Mouse (Mus musculus): ENCODE data around the gene Acbd4. TPM values are rescaled to one million over a fixed set of nuclear protein-coding genes. Genes with fewer than 3 reads are reported as not detected.

Acbd4 gene
- 10 to 100 TPM; 25.6 to 46.5 (median 41.0) TPM for total RNA-seq (2022)

GRCm38 (mm10) chr11:103101481-103101865, at the start of gene Acbd4, which contains the start of gene Plcd3:
Gene Acbd4, plus strand, starts transcription at chr11:103101682.
Gene Plcd3, minus strand, starts transcription at chr11:103101658.
- DNase-seq (ENCODE audit: low spot score in 2 of 2) = peak; percentile 79 to 83

DNA sequence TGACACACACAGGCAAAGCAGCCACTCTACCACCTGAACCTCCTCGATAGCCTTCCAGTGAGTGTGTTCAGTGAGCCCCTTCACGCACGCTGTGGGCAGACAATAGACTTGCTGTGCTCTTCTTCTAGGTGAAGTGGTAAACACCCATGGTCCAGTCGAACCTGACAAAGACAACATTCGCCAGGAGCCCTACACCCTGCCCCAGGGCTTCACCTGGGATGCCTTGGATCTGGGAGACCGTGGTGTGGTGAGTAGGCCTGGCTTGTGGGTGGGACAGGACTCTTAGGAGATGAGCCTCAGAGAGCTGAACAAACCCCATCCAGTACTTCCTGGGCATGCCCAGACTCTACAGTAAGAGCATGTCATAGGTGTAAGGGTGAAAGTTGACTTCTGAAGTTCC, 49.4 kb upstream of the Acbd4 start:
- DNase-seq (ENCODE audit: low spot score in 2 of 2) = no peak

GRCm38 (mm10) chr11:103053191-103054076, 48.0 kb upstream of the Acbd4 start:
- DNase-seq (ENCODE audit: low spot score in 2 of 2) = no peak

DNA sequence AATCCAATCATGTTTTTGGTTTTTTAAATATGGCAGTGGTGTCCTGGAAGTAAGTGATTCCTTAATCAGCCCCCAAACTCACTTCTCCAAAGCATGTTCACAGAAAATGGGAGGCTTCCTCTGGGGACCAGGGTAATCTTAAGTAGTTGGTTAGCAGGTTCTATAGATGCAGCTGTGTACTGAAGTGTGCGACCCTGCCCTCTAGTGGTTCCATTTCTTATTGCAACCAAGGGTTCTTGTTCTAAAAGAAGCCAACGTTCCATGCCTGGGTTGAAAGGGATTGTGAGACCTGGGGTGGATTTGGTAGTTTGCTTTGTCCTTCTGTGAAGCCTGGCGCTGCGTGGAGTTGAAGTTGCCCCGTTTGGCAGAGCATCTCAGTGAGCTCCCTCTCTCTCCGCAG, 46.7 kb upstream of the Acbd4 start:
- peak; percentile 60 to 67 for DNase-seq (ENCODE audit: low spot score in 2 of 2)

DNA sequence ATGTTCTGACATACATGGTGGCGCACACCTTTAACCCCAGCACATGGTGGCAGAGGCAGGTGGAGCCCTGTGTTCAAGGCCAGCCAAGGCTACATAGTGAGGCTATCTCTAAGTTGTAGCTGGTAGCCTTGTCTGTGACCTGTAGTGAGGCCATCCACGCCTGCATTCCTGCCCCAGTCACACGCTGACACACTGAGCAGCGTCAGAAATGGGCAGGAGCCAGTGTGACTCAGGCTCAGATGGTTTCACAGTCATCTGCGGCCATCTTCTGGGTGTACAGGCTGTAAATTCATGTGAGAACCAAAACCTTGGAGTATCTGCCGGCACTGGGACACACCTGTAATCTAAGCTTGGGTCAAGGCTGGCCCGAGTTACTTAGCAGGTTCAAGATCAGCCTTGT, 44.8 kb upstream of the Acbd4 start:
- DNase-seq (ENCODE audit: low spot score in 2 of 2) = no peak

GRCm38 (mm10) chr11:103058499-103059085, 42.9 kb upstream of the Acbd4 start:
- peak; percentile 38 to 76 for DNase-seq (ENCODE audit: low spot score in 2 of 2)

DNA sequence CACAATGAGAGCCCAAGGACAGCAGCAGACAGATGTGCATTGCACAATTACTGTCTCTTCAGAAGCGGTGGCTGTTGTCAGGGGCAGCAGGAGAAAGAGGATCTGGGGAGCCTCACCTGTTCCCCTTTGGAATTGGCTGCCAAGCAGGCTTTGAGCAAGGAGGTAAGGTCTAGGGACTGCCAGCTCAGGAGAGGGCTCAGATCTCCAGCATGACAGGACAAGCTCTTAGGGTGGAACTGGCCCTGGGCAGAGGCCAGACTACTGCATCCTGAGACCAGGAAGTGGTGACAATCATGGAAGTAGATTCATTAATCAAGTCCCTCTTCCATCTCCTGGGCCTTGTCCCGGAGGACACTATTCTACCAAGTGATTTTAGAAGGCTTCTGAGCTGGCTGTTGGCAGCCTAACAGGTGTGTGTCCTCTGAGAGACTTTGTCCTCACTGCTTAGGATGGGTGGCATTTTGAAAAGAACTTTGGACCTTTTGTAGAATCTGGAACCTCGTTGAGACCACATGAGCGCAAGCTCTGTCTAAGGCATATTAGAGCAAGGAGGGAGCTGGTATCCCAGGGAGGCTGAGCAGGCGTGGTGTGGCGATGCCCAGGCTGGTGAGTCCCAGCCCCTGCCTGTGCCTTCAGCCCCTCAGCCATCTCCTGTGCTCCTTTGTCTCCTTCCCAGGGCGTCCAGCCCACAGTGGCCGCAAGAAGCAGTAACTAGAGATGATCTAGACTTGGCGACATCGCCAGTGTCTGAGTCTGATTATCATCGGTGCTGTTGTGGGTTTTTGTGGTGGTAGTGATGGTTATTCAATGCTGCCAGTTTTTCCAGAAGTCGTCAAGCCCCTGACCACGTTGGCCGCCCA, 35.1 kb upstream of the Acbd4 start:
- peak in 1 of 2 experiments; percentile 39 for DNase-seq (ENCODE audit: low spot score in 2 of 2)

GRCm38 (mm10) chr11:103067051-103067361, 34.5 kb upstream of the Acbd4 start:
- no peak for DNase-seq (ENCODE audit: low spot score in 2 of 2)

- peak; percentile 83 to 92 for DNase-seq (ENCODE audit: low spot score in 2 of 2)
Observed at GRCm38 (mm10) chr11:103067457-103068001, 34.0 kb upstream of the Acbd4 start.

DNA sequence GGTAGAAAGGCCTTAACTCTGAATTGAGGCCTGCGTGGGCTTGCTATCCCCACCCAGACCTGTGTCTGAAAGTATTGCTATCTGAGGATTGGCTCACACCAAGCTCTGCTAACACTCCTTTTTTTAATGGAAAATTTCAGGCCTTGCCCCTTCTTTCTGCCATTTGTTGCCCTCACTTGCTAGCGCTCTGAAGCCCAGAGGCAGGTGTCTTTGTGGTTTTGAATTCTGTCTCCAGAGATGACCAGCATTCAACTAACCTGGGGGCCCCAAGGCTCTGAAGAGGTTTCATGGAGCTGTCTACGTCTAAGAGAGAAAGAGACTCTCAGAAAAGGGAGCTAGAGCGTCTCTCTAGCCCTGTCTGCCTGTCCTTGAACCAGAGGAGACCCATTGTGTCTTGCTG, 33.2 kb upstream of the Acbd4 start:
- no peak for DNase-seq (ENCODE audit: low spot score in 2 of 2)

DNA sequence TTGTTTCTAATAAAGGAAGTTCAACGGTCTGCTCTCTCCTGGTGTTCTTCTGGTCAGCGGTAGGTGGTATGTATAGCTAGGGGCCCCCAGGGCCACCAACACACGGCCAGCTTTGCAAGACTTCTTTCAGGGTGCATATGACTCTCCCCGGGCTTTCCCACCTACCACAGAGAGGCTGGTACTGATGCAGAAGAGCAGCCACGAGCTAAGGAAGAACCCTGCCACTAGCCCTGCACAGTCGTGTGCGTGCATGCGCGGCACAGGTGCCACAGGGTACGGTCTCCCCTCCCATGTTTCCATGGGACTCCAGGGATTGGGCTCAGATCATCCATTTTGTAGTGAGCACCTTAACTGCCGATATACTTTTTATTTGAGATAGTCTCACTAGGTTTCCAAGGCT, 32.6 kb upstream of the Acbd4 start:
- DNase-seq (ENCODE audit: low spot score in 2 of 2) = no peak

GRCm38 (mm10) chr11:103069731-103070130, 31.8 kb upstream of the Acbd4 start:
- peak in 1 of 2 experiments; percentile 3 for DNase-seq (ENCODE audit: low spot score in 2 of 2)

GRCm38 (mm10) chr11:103070322-103070880, 31.1 kb upstream of the Acbd4 start:
- DNase-seq (ENCODE audit: low spot score in 2 of 2) = peak; percentile 2 to 4

DNA sequence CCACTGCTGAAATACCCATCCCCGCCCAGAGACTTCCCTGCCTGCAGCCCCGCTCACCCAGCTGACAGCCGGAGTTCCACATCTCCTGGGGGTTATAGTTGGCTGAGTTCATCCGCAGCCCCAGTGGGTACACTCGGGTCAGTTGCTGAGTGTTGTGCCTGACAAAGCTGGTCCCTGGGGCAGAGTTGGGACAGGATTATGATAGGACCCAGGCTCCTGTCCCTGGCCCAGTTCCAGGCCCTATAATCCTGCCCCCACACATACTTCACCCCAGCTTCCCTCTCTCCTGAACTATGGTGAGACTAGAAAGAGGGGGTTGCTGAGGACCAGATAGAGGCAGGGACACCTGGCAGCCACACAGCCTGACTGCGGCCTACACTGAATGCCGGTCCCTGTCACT, 27.8 kb upstream of the Acbd4 start:
- peak in 1 of 2 experiments; percentile 4 for DNase-seq (ENCODE audit: low spot score in 2 of 2)

- no peak for DNase-seq (ENCODE audit: low spot score in 2 of 2)
Observed at GRCm38 (mm10) chr11:103074121-103074650, 27.3 kb upstream of the Acbd4 start.

DNA sequence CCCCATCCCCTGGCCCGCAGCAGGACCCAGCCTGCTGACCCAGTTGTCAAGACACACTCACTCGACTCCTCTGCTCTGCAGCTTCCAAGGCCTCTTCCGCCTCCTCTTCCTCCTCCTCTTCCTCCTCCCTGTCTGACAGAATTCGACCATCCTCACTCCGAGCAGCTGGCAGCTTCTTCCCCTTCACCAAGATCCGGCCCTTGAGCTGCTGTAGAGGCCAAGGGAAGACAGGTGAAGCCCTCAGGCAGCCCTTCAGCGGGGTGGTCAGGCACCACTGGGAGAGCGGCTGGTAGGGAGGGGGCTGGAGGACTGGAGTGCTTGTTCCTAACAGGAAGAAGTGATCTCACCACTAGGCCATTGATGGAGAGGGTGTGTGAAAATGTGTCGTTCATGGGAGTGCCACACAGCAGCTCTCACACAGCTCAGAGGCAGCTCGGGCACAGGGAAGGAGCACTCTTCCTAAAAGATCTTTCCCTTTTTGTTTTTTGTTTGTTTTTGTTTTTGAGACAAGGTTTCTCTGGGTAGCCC, 26.6 kb upstream of the Acbd4 start:
- no peak for DNase-seq (ENCODE audit: low spot score in 2 of 2)

GRCm38 (mm10) chr11:103076010-103076409, 25.5 kb upstream of the Acbd4 start:
- DNase-seq (ENCODE audit: low spot score in 2 of 2) = no peak

GRCm38 (mm10) chr11:103076581-103076980, 24.9 kb upstream of the Acbd4 start:
- no peak for DNase-seq (ENCODE audit: low spot score in 2 of 2)

- no peak for DNase-seq (ENCODE audit: low spot score in 2 of 2)
Observed at GRCm38 (mm10) chr11:103078131-103078530, 23.4 kb upstream of the Acbd4 start.

- DNase-seq (ENCODE audit: low spot score in 2 of 2) = no peak
Observed at GRCm38 (mm10) chr11:103080323-103081091, 21.0 kb upstream of the Acbd4 start.

All from gastrocnemius, adult 8-10 months (tissue).